Mouse (Mus musculus): ENCODE results near the gene Gm5751. TPM values are rescaled to one million over a fixed set of nuclear protein-coding genes. Genes with fewer than 3 reads are reported as not detected.

Gene Gm5751
- polyA plus RNA-seq, 1 experiment, result not detected

DNA sequence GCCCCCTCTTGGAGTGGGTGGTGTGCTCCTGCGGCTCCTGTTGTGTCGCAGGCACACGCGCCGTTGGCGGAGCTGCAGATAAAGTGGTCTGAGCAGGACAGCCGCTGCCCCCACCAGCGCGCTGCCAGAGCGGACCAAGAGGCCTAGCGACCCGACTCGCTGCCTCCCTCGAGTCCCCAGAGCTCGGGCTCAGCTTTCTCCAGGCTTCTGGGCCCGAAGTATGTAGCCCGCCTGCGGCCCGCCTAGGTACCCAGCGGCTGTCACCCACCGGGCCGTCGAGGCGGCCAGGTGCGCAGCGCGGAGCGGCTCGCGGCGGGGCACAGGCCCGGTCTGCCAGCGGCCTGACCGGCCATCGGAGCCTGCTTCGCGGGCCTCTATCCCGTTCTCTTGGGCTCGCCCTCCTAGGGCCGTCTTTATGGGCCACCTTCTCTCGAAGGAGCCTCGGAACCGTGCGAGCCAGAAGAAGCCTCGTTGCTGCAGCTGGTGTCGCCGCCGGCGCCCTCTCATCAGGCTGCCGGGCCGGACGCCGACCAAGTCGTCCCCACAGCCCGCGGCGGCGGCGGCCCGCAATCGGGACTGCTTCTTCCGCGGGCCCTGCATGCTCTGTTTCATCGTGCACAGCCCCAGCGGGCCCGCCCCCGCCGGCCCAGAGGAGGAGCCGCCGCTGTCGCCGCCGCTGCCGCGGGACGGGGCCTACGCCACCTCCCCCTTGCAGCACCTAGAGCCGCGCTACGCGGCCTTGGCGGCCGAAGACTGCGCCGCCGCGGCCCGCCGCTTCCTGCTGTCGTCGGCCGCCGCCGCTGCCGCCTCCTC, 18.5 kb downstream of the Gm5751 start, which contains the start of gene B630019K06Rik:
TSS of gene B630019K06Rik (plus strand) at position 40 of the 813 bp plus-strand sequence.
- TF ChIP-seq POLR2A (IDR thresholded peaks at IDR 0.05; ENCODE audit: low read depth, low read length), result no peak
- TF ChIP-seq CTCF (IDR thresholded peaks at IDR 0.05; ENCODE audit: extremely low read depth, insufficient read depth, insufficient read length, insufficient replicate concordance), result no peak
- peak within 1 kb of the TSS; percentile 27 for H3K27ac ChIP-seq (ENCODE audit: insufficient read depth, low read length)
- H3K4me3 ChIP-seq (ENCODE audit: extremely low read depth, insufficient read depth, insufficient read length), result peak within 1 kb of the TSS; percentile 50
- no peaks in the 10 kb centered on the region; the same call in 1 of the 2 replicates for H3K4me1 ChIP-seq (ENCODE audit: control insufficient read depth, insufficient read depth, insufficient read length)
- H3K27me3 ChIP-seq (ENCODE audit: control insufficient read depth, insufficient read depth, low read length), result no peaks in the 10 kb centered on the region
- WGBS, result 33% methylated on average over 91 of the region's 95 CpGs
- H3K36me3 ChIP-seq (ENCODE audit: control insufficient read depth, insufficient read depth, low read length), result no peaks in the 10 kb centered on the region
- DNase-seq (ENCODE audit: low read depth in 1 of 2, low spot score in 2 of 2), result peak in 1 of 2 experiments; percentile 38

DNA sequence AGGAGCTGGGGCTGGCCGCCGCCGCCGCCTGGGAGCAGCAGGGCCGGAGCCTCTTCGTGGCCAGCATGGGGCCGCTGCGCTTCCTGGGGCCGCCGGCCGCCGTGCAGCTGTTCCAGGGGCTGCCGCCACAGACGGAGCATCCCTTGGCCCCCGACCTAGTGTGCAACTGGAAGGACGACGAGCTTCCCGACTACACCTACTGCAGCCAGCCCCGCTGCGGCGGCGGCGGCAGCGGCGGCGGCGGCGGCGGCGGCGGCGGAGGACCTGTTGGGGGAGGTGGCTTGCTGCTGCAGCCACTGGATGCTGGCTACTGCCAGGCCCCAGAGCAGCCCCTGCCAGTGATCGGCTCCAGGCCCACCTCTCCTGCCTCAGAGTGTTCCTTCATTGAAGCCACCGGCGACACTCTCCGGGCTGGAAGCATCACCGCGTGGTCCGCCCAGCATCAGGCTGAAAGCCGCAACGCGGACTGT, 19.2 kb downstream of the Gm5751 start:
- no peak for TF ChIP-seq CTCF (IDR thresholded peaks at IDR 0.05; ENCODE audit: extremely low read depth, insufficient read depth, insufficient read length, insufficient replicate concordance)
- no peak for TF ChIP-seq POLR2A (IDR thresholded peaks at IDR 0.05; ENCODE audit: low read depth, low read length)
- Histone ChIP-seq H3K4me3 (ENCODE audit: extremely low read depth, insufficient read depth, insufficient read length) (peak overlapping the region; percentile 50; the same call in 1 of the 2 replicates), H3K4me1 (ENCODE audit: control insufficient read depth, insufficient read depth, insufficient read length) (no peaks in the 10 kb centered on the region; the same call in 1 of the 2 replicates), H3K36me3 (ENCODE audit: control insufficient read depth, insufficient read depth, low read length) (no peaks in the 10 kb centered on the region), H3K27ac (ENCODE audit: insufficient read depth, low read length) (no peak overlapping the region), H3K27me3 (ENCODE audit: control insufficient read depth, insufficient read depth, low read length) (no peaks in the 10 kb centered on the region)
- peak in 1 of 2 experiments; percentile 2 for DNase-seq (ENCODE audit: low read depth in 1 of 2, low spot score in 2 of 2)
- 35% methylated on average over 42 of the region's 42 CpGs for WGBS

DNA sequence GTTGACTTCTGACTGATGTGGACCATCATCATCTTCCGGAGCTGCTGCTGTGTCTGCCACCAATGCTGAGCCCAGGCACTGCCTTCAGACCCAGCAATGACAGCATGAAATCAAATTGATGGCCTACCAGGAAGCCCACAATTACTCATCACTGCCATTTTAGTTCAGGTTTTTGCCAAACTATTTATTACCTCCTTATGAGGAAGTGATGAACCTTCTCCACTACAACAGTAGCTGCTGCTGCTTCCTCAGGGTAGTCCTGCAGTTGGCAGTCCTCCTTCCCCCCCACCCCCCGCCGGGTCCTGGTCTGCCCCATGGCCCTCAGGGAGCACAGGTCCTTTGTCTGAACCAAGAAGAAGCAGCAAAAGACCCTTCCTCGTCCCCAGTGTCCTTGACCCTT, 26.8 kb downstream of the Gm5751 start:
- H3K36me3 ChIP-seq (ENCODE audit: control insufficient read depth, insufficient read depth, low read length), result no peaks in the 10 kb centered on the region
- TF ChIP-seq CTCF (IDR thresholded peaks at IDR 0.05; ENCODE audit: extremely low read depth, insufficient read depth, insufficient read length, insufficient replicate concordance) (no peak), POLR2A (IDR thresholded peaks at IDR 0.05; ENCODE audit: low read depth, low read length) (no peak)
- no peak overlapping the region for H3K27ac ChIP-seq (ENCODE audit: insufficient read depth, low read length)
- no peak for DNase-seq (ENCODE audit: low read depth in 1 of 2, low spot score in 2 of 2)
- H3K27me3 ChIP-seq (ENCODE audit: control insufficient read depth, insufficient read depth, low read length), result no peaks in the 10 kb centered on the region
- no peak overlapping the region for H3K4me3 ChIP-seq (ENCODE audit: extremely low read depth, insufficient read depth, insufficient read length)
- no peaks in the 10 kb centered on the region for H3K4me1 ChIP-seq (ENCODE audit: control insufficient read depth, insufficient read depth, insufficient read length)
- 61% methylated on average over 4 of the region's 4 CpGs for WGBS

DNA sequence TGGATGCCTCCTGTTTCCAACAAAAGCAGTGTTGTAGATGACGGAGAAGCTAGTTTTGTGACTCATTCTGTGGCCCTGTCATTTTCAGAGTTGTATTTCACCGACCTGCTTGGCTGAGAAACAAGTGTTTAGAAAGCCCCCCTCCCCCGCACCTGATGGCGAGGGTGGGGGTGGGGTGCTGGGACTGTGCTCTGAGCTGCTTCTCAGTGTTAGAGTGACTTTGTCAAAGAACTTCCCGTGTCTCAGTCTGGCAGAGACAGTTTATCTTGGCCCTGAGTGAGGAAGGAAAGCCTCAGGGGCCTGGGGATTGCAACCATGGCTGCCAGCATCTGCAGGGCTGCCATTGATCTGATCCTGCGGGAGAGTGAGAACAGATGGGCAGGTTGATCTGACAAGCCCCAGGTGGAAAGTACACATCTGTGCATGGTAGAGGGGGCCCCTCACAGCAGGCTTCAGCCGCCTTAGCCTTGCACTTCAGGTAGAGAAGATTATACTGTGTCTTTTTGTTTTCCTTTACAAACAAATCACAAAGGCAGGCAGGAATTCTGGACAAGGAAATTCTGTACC, 27.9 kb downstream of the Gm5751 start:
- no peaks in the 10 kb centered on the region for H3K27me3 ChIP-seq (ENCODE audit: control insufficient read depth, insufficient read depth, low read length)
- no peak for DNase-seq (ENCODE audit: low read depth in 1 of 2, low spot score in 2 of 2)
- no peak overlapping the region for H3K27ac ChIP-seq (ENCODE audit: insufficient read depth, low read length)
- no peaks in the 10 kb centered on the region for H3K4me1 ChIP-seq (ENCODE audit: control insufficient read depth, insufficient read depth, insufficient read length)
- H3K36me3 ChIP-seq (ENCODE audit: control insufficient read depth, insufficient read depth, low read length), result no peaks in the 10 kb centered on the region
- no peak overlapping the region for H3K4me3 ChIP-seq (ENCODE audit: extremely low read depth, insufficient read depth, insufficient read length)
- TF ChIP-seq POLR2A (IDR thresholded peaks at IDR 0.05; ENCODE audit: low read depth, low read length) (no peak), CTCF (IDR thresholded peaks at IDR 0.05; ENCODE audit: extremely low read depth, insufficient read depth, insufficient read length, insufficient replicate concordance) (no peak)
- 51% methylated on average over 7 of the region's 7 CpGs for WGBS

DNA sequence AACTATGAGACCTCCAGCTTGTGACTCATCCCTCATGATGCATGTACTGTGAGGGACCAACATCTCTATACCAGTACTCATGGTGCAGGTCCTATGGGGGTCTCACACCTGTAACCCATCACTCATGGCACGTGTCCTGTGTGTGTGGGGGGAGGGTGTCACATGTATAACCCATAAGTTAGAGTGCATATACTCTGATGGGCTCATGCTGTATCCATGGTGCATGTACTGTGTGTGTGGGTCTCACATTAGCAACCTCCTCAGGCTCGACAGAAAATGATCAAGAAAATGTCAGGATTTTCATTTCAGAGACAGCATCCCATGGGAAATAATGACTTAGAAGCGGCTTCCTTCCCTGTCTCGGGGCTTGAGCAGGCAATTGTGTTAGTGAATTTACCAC, 47.0 kb downstream of the Gm5751 start:
- Histone ChIP-seq H3K4me1 (ENCODE audit: control insufficient read depth, insufficient read depth, insufficient read length) (no peaks in the 10 kb centered on the region), H3K36me3 (ENCODE audit: control insufficient read depth, insufficient read depth, low read length) (no peaks in the 10 kb centered on the region), H3K27ac (ENCODE audit: insufficient read depth, low read length) (no peak overlapping the region), H3K27me3 (ENCODE audit: control insufficient read depth, insufficient read depth, low read length) (no peaks in the 10 kb centered on the region), H3K4me3 (ENCODE audit: extremely low read depth, insufficient read depth, insufficient read length) (no peak overlapping the region)
- TF ChIP-seq POLR2A (IDR thresholded peaks at IDR 0.05; ENCODE audit: low read depth, low read length) (no peak), CTCF (IDR thresholded peaks at IDR 0.05; ENCODE audit: extremely low read depth, insufficient read depth, insufficient read length, insufficient replicate concordance) (no peak)
- 60% methylated on average over 4 of the region's 4 CpGs for WGBS
- no peak for DNase-seq (ENCODE audit: low read depth in 1 of 2, low spot score in 2 of 2)

DNA sequence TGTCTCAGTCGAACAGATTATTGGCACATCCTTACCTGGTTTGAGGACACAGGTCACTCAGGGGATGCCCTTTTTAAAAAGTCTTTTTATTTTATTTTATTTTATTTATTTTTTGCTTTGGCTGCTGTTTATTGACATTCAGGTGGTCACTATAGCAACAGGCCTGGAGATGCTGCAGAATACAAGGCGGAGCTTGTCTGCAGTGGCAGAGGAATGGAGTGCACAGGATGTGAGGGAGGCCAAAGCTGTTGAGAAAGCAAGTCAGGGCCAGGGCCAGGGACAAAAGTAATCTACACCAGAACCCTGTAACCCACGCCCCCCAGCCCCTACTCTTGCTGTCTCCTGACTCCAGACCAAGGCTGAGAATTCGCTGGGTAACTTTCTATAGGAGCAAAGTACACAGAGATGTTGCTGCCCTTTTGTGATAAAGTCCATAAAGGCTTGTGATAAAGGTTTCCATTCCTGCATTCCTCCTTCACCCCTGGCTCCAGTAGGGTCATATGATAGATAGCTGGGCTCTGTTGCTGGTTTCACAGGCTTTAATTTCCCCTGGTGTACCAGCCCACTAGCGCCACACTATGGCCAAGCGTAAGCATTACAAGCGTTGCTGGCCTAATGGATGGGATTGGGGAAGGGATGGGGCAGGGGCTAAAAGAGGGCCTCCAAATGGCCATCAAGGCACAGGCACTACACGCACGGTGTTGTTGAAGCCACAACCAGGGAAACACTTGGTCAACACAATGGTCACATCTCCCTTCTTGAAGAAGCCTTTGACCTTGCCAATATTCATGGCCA, 48.0 kb downstream of the Gm5751 start:
- Histone ChIP-seq H3K36me3 (ENCODE audit: control insufficient read depth, insufficient read depth, low read length) (no peaks in the 10 kb centered on the region), H3K27me3 (ENCODE audit: control insufficient read depth, insufficient read depth, low read length) (no peaks in the 10 kb centered on the region), H3K27ac (ENCODE audit: insufficient read depth, low read length) (no peak overlapping the region), H3K4me3 (ENCODE audit: extremely low read depth, insufficient read depth, insufficient read length) (no peak overlapping the region), H3K4me1 (ENCODE audit: control insufficient read depth, insufficient read depth, insufficient read length) (no peaks in the 10 kb centered on the region)
- TF ChIP-seq CTCF (IDR thresholded peaks at IDR 0.05; ENCODE audit: extremely low read depth, insufficient read depth, insufficient read length, insufficient replicate concordance) (peak; percentile 3; the same call in 1 of the 2 replicates), POLR2A (IDR thresholded peaks at IDR 0.05; ENCODE audit: low read depth, low read length) (no peak)
- no peak for DNase-seq (ENCODE audit: low read depth in 1 of 2, low spot score in 2 of 2)
- 55% methylated on average over 9 of the region's 9 CpGs for WGBS

Data from spleen, adult 2 months (tissue).